Mouse (Mus musculus) heart, postnatal 36 days (tissue): ENCODE results near the gene Cenpm. TPM values are rescaled to one million over a fixed set of nuclear protein-coding genes. Genes with fewer than 3 reads are reported as not detected.

Source experiments
- DNase-seq, 2 experiments: peaks; one replicate each; pipeline ENCODE4 v3.0.0; 2021 to 2022
- intact Hi-C: fragments of 180-260 bp; cut with DNase I; formaldehyde crosslinking; loops from one replicate; pipeline ENCODE4 v1.15.1; 2025
- total RNA-seq, 2 experiments: library from RNA; stranded (reverse); gene quantifications; 2 replicates each; pipeline ENCODE4 v1.2.3; 2021

Cenpm gene
- total RNA-seq, 2 experiments from 2014 or later, result 0.42 to 0.51 TPM

GRCm38 (mm10) chr15:82217039-82217438 lies 27.5 kb downstream of the Cenpm start:
- intact Hi-C loops, result no loop called here

GRCm38 (mm10) chr15:82216142-82216827 lies 28.3 kb downstream of the Cenpm start:
- intact Hi-C loops, result no loop called here

More at GRCm38 (mm10) chr15:82217039-82217438, 27.5 kb downstream of the Cenpm start:
- no peak for DNase-seq

DNA sequence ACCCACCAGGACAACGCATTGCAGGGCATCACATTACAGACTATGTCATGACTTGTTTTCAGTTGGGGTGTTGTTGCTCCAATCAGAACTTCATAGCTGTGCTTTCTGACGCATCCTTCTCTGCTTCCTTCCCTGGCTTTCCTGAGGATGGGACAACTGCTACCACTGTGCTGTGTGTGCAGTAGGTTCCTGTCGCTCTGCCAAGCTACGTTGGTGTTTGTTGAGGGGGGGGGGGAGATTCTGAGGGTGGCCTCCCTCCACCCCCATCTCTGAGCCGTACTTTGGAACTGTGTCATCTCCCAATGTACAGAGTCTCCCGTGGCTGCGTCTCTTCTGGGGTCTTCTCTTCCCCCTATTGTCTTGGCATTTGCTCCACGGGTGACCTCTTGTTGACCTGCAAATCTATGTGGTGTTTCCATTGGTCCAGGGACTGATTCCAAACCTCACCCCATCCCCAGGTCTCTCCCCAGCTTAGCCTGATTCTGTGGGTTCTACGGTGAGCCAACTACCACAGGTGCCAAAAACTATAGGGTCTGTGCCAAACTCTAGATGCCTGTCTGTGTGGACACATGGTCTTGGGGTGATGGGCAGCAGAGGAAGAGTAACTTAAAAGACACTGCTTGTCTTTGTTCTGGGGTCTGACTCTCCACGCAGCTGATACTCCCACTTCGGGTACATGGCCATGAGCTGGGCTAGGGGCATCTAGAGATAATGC lies 29.1 kb downstream of the Cenpm start:
- no peak for DNase-seq
- intact Hi-C loops, result no loop called here

More at GRCm38 (mm10) chr15:82216142-82216827, 28.3 kb downstream of the Cenpm start:
- no peak for DNase-seq

DNA sequence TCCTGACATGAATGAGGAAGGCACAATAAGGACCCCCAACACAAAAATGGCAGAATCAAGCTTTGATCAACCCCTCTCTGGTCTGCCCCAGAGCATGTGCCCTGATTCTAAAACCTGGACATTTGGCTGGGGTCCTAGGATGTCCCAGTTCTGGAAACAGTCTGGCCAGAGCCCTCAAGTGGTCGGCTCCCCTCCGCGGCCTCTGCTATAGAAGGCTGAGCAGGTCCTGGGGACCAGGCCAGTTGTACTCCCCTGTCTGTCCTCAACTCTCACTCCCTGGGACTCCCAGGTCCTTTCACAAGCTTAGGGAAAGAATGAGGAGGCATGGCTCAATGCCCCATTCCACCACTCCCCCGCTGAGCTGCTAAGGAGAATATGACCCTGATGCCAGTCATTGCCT lies 31.3 kb downstream of the Cenpm start:
- intact Hi-C loops, result no loop called here
- no peak for DNase-seq

DNA sequence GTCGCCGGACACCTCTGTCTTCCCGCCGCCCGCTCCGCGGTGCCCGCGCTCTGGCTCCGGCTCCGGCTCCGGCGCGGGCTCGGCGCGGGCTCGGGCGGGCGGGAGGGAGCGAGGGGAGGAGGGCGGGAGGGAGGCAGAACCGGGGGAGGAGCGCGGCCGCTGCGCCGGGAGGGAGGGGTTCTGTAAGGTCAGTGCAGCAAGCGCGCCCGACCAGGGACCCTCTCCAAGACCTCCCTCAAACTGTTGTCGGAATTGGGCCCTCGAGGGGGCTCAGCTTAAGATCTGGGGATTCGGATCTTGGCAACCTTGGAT lies 31.8 kb downstream of the Cenpm start, which contains the start of gene Shisa8:
Gene Shisa8 (minus strand): TSS at position 64 of the 312 bp plus-strand sequence.
- no peak for DNase-seq
- intact Hi-C loops, result no loop called here

GRCm38 (mm10) chr15:82211911-82212751 lies 32.4 kb downstream of the Cenpm start:
- no peak for DNase-seq

GRCm38 (mm10) chr15:82211281-82211680 lies 33.3 kb downstream of the Cenpm start:
- intact Hi-C loops, result no loop called here

More at GRCm38 (mm10) chr15:82211911-82212751, 32.4 kb downstream of the Cenpm start:
- intact Hi-C loops, result no loop called here

GRCm38 (mm10) chr15:82210801-82211200 lies 33.7 kb downstream of the Cenpm start:
- intact Hi-C loops, result no loop called here
- DNase-seq, result no peak

More at GRCm38 (mm10) chr15:82211281-82211680, 33.3 kb downstream of the Cenpm start:
- no peak for DNase-seq

DNA sequence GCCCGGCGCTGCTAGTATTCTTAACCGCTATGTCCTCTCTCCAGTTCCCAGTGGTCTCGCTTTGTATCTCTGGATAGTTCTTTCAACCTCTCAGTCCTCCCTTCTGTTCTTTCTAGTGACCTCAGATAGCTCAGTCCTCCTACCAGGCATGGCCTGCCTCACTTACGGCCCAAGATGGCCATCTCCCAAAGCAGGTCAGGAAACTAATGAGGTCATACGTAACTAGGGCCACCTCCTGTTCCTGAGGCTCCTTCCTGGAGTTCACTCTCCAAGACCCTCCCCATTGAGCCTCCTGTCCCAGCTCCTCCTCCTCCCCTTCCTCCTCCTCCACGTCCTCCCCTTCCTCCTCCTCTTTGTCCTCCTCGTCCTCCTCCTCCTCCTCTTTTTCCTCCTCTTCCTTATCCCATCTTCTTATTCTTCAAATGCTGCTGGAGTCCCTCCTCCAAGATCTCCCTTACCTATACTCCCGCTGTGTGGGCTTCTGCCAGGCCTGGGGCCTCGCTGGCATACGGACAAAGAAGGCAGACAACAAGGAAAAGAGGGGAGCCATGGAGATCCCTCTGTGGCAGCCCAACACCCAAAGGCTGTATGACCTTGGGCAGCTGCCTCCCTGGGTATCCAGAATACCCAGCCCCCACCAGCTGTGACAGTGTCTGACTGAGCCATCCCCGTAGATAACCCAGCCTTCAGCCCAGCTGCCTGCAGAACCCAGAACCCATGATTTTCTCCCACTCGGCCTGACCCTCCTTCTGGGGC lies 35.1 kb downstream of the Cenpm start:
- DNase-seq, result no peak
- intact Hi-C loops, result no loop called here

DNA sequence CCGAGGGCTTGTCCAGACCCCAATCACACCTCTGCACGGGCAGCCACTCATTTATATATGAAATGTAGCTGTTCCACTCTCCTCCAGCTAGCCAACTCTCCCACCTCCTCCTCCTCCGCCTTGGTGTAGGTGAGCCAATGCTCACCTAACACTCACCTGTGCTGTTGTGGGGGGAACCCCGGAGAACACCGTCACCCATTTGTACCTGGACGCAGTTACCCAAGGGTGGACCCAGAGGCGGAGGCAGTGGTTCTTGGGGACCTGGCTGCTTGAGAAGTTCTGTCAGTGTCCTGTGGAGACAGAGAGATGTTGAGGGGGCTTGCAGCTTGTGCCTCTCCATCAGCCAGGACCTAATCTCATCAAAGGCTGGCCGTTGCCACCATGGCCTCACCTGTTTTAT lies 36.2 kb downstream of the Cenpm start:
- intact Hi-C loops, result no loop called here
- no peak for DNase-seq

- intact Hi-C loops, result no loop called here
- no peak for DNase-seq
Measured at GRCm38 (mm10) chr15:82207504-82208219, 36.9 kb downstream of the Cenpm start.

- no peak for DNase-seq
- intact Hi-C loops, result no loop called here
Measured at GRCm38 (mm10) chr15:82207105-82207459, 37.5 kb downstream of the Cenpm start.

DNA sequence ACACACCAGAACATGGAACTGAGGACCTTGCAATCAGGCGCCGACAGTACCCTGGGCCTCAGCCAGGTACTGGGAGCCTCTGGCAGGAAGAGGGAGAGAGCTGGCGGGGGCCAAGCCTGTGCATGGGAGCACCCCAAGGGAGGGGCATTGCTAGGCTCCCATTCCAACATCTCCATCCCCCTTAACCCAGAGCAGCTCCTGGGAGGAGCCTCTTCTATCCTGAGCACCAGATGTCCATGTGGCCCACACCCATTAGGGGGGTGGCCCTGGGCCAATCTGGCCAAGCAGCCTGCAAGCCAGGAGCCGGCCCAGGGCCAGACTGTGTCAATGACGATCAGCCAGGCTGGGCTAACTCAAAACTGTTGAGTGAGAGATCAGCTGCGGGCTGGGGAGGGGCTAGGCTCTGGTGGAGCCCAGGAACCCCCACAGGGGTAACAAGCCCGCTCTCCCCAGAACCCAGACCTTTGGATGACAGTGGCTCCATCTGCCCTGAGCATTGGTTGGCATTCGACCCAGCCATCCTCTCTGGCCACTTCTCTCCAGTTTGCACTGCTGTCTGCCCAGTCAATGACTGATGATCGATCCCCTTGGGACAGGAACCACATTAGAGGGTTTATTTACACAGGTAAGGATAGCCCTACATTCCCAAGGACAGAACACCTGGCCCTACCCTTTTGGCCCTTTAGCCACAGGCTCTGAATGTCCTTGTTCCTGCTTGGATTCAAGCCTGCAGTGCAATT lies 38.0 kb downstream of the Cenpm start:
- intact Hi-C loops, result no loop called here

DNA sequence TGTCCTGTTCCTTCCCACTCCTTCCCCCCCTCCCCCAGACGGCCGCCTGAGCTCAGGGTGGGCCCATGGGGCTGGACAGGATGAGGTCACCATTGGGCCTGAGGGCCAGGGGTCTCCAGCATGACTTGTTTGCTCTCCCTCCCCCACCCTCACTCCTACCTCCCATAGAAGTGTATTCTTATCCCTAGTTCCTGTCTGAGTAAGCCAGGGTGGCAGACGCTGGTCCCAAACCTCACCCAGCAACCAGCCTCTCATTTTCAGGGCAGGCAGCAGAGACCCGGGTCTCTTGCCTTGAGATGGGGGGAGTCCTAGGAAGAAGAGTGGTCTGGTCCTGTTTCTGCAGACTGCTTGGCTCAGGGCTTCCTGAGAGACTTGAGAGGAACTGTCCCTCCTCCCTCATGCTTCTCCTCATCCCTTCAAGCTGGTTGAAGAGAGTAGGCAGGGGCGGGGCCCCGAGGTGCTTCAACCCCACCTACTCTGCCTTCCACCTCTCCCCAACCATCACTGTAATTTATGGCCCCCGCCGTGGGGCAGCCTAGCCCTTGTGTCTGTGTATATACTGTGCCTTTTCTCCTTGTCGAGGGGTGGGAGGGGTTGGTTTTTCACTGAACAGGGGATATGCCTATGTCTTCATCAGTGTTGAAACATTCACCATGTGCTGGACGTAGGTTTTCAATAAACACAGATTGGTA lies 39.7 kb downstream of the Cenpm start:
- no peak for DNase-seq
- intact Hi-C loops, result no loop called here

More for the DNA sequence above, 38.0 kb downstream of the Cenpm start:
- DNase-seq, result peak; percentile 76 to 78

DNA sequence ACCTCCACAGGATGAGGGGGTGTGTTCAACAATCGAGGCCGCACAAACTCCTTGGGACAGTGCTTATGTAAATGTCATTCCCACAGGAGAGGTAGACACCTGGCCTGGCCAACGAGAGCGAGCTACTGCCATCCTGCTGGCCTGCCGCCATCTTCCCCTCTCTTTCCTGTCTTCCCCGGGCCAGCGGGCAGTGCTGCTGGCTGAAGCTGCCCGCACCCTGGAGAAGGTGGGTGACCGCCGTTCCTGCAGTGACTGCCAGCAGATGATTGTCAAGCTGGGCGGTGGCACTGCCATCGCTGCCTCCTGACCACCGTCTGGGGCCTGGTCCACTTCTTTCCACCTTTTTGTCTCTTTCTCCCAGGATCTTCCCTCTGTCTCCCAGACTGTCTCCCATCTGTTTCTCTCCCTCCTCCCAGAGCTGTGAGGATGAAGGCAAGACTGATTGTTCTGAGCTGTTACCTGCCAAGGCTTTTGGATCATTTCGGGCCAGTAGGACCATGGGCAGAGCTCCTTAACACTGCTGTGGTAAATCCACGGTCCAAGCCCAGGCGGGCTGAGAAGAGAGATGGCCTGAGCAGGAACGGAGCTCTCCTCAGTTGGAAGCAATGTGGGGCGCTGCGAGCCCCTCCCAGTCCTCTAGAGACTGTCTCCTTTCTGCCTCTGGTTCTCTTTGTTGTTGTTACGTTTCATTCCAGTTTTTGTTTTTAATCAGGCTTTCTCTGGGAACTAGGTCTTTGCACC lies 40.8 kb downstream of the Cenpm start:
- no peak for DNase-seq
- intact Hi-C loops, result no loop called here

GRCm38 (mm10) chr15:82203090-82203489 lies 41.5 kb downstream of the Cenpm start:
- no peak for DNase-seq
- intact Hi-C loops, result no loop called here

DNA sequence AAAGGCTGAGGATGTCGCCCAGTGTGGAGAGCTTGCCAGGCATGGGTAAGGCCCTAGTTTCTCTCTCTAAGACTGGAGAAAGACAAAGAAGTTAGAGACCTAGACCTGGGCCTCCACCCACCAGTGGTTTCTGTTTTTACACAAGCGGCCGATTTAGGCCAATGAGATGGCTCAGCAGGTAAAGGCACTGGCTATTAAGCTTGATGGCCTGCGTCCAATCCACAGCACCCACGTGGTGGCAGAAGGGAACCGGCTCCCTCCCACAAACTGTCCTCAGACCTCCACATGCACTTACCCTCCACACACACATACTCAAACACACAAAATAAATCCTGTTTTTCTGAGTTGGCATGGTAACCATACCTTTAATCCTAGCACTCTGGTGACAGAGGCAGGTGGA lies 42.5 kb downstream of the Cenpm start:
- intact Hi-C loops, result no loop called here
- DNase-seq, result no peak

GRCm38 (mm10) chr15:82199546-82199945 lies 45.0 kb downstream of the Cenpm start:
- intact Hi-C loops, result no loop called here
- no peak for DNase-seq
